Mouse (Mus musculus): ENCODE data around the gene Arhgef10l. TPM values are rescaled to one million over a fixed set of nuclear protein-coding genes. Genes with fewer than 3 reads are reported as not detected.
A peak's percentile ranks its signal among the peaks of the same experiment; 100 is the strongest.

The Arhgef10l gene
- polyA plus RNA-seq (2012; rRNA removed): 10.4 and 14.2 TPM in 2 replicates

DNA sequence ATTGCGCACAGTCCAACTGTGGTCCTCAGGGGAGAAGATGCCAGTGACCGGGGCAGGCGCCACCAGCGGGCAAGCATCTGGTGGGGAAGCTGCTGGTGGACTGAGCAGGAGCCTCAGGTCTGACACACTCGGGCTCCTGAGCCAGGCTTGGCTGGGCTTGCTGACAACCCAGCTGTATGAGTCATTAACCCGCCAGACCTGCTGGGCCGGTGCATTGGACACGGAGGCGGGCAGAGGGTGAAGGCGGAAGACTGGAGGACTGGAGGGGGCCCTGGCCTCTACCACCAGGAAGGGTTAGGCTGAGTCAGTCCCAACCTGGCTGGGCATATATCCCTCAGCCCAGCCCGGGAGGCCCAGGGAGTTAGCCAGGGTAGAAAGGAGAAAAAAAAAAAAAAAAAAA, at the start of gene Arhgef10l:
Gene Arhgef10l (minus strand): TSS at position 253 of the 400 bp plus-strand sequence.
- TF ChIP-seq POLR2A (IDR thresholded peaks at IDR 0.05; ENCODE audit: low read depth, low read length) (no peak), CTCF (IDR thresholded peaks at IDR 0.05; ENCODE audit: extremely low read depth, insufficient read length, insufficient replicate concordance, low read depth, low read length) (no peak)
- Histone ChIP-seq H3K4me3 (ENCODE audit: low read depth, low read length) (no peak within 1 kb of the TSS), H3K36me3 (ENCODE audit: control insufficient read depth, insufficient read depth, low read length) (no peaks in the 10 kb centered on the region), H3K27ac (ENCODE audit: insufficient read depth, low read depth, low read length) (no peak within 1 kb of the TSS), H3K4me1 (ENCODE audit: control insufficient read depth, insufficient read depth, insufficient read length, low read length) (peaks cover 2% of the 10 kb centered on the region; the same call in 1 of the 2 replicates), H3K27me3 (ENCODE audit: control insufficient read depth, insufficient read depth, low read length) (no peaks in the 10 kb centered on the region)
- WGBS: 27% methylated on average over 11 of the region's 11 CpGs

DNA sequence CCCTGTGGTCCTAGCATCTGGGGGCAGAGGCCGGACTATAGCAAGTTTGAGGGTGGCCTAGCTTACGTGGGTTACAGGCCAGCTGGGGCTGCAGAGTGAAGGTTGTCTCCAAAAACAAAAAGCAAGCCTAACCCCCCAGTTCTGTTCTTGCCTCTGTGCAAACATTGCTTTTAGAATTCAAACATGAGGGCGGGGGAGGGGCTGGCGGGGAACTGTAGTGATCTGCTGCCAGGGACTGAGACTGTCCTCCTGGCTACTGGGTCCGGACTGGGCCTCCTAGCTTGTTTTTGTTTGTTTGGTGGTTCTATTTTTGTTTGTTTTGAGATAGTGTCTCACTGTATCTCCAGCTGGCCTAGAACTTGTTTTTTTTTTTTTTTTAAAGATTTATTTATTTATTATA, 48.8 kb upstream of the Arhgef10l start:
- Histone ChIP-seq H3K4me3 (ENCODE audit: low read depth, low read length) (no peak overlapping the region), H3K36me3 (ENCODE audit: control insufficient read depth, insufficient read depth, low read length) (peaks cover 66% of the 10 kb centered on the region), H3K4me1 (ENCODE audit: control insufficient read depth, insufficient read depth, insufficient read length, low read length) (no peaks in the 10 kb centered on the region), H3K27me3 (ENCODE audit: control insufficient read depth, insufficient read depth, low read length) (no peaks in the 10 kb centered on the region), H3K27ac (ENCODE audit: insufficient read depth, low read depth, low read length) (no peak overlapping the region)
- TF ChIP-seq CTCF (IDR thresholded peaks at IDR 0.05; ENCODE audit: extremely low read depth, insufficient read length, insufficient replicate concordance, low read depth, low read length) (no peak), POLR2A (IDR thresholded peaks at IDR 0.05; ENCODE audit: low read depth, low read length) (no peak)
- 82% methylated on average over 5 of the region's 5 CpGs for WGBS

DNA sequence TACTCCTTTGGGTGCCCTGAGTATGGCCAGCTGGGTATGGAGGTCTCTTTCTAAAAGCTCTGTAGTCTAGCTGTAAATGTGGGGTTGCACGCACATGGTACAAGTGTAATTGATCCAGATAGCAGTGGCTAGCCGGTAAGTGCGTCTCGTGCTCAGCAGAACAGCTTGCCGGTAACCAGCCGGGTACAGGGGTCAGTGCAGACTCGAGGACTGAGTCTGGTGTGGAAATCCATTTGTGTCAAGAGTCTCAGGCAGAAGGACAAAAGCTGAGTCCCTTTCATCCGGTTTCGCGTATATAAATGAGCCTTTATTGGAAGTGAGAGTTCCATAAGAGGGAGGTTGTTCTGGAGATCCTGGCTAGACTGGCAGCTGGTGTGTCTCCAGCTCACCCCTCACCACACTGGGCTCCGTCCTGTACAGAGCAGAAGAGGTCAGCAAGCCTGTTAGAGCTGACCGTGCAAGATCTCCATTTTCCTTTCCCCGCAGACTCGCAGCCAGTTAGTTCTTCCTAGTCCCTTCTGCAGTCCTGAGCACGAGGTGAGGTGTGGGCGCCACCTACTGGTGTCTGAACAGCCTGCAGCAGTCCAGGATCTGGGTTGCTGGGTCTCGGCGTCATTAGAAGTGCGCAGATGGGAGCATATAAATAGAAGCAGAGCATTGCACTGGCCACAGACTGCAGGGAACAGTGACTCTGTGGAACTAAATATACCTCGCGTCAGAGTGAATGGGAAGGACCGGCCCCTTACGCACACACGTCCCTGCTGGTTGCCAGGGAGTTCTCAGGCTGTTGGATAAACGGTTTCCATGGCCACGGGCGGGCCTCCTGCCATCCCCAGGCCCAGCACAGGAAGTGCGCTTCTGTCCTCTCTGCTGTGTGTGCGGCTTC, 47.9 kb upstream of the Arhgef10l start:
- no peaks in the 10 kb centered on the region for H3K27me3 ChIP-seq (ENCODE audit: control insufficient read depth, insufficient read depth, low read length)
- TF ChIP-seq POLR2A (IDR thresholded peaks at IDR 0.05; ENCODE audit: low read depth, low read length) (no peak), CTCF (IDR thresholded peaks at IDR 0.05; ENCODE audit: extremely low read depth, insufficient read length, insufficient replicate concordance, low read depth, low read length) (peak; percentile 88)
- H3K4me1 ChIP-seq (ENCODE audit: control insufficient read depth, insufficient read depth, insufficient read length, low read length): peaks cover under 1% of the 10 kb centered on the region
- H3K4me3 ChIP-seq (ENCODE audit: low read depth, low read length): no peak overlapping the region
- H3K36me3 ChIP-seq (ENCODE audit: control insufficient read depth, insufficient read depth, low read length): peaks cover 65% of the 10 kb centered on the region
- WGBS: 61% methylated on average over 29 of the region's 29 CpGs
- no peak overlapping the region for H3K27ac ChIP-seq (ENCODE audit: insufficient read depth, low read depth, low read length)

DNA sequence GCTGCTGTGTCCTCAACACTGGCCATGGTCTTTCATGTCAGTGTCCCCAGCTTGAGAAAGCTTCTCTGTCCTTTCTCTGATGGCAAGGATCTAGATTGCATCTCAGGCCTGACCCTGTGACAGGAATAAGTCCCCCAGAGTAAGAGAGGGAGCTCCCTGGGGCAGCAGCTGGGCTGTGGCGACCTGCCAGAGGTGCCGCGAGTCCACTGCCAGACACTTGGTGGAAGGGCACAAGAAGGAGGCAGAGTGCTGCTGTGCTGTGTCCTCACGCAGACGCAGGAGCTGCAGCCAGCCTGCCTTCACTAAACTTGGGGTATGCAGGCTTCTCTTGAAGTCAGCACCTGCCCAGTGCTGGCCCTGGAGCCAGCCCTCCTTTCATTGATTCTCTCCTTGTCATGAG, 45.5 kb upstream of the Arhgef10l start:
- Histone ChIP-seq H3K27me3 (ENCODE audit: control insufficient read depth, insufficient read depth, low read length) (no peaks in the 10 kb centered on the region), H3K4me1 (ENCODE audit: control insufficient read depth, insufficient read depth, insufficient read length, low read length) (peaks cover 9% of the 10 kb centered on the region), H3K27ac (ENCODE audit: insufficient read depth, low read depth, low read length) (no peak overlapping the region), H3K36me3 (ENCODE audit: control insufficient read depth, insufficient read depth, low read length) (peaks cover 46% of the 10 kb centered on the region), H3K4me3 (ENCODE audit: low read depth, low read length) (no peak overlapping the region)
- 75% methylated on average over 5 of the region's 5 CpGs for WGBS
- TF ChIP-seq POLR2A (IDR thresholded peaks at IDR 0.05; ENCODE audit: low read depth, low read length) (no peak), CTCF (IDR thresholded peaks at IDR 0.05; ENCODE audit: extremely low read depth, insufficient read length, insufficient replicate concordance, low read depth, low read length) (no peak)

DNA sequence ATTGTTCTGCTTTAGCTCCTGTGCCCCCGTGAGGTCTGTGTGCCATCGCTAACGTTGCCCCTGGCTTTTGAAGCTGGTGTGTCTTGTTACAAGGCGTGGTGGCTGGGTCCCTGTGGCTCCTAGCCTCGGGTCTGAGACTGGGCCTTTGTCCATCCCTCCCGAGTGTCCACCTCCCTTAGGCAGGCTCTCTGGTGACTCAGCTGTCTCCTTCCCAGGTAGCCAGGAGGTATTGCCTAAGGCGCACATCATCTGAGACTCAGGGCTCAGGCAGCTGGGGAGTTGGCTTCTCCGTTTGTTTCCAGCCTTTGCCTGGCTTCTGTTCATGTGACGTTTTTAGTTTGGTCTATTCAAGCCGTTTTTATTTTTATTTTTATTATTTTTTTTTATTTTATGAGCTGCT, 45.0 kb upstream of the Arhgef10l start:
- peaks cover 9% of the 10 kb centered on the region for H3K4me1 ChIP-seq (ENCODE audit: control insufficient read depth, insufficient read depth, insufficient read length, low read length)

DNA sequence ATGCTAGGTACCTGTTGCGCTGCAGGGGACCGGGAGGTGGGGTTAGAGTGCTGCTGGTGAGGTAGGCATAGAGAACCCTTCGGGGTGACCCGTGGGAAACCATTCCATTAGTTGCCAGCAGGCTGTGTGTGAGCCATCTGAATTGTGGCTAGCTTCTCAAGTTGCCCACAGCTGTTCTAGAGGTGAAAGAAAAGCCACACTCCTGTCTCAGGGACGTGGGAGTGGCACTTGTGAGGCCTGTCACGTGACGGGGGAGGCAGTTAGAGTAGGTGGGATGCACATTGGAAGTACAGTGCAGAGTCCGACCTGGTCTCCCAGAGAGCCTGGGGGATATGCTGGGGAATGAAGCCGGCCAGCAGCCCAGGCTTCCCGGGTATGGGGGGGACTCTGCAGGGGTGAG, 43.8 kb upstream of the Arhgef10l start:
- 89% methylated on average over 10 of the region's 10 CpGs for whole genome bisulfite sequencing
- TF ChIP-seq POLR2A (IDR thresholded peaks at IDR 0.05; ENCODE audit: low read depth, low read length): no peak
- TF ChIP-seq CTCF (IDR thresholded peaks at IDR 0.05; ENCODE audit: extremely low read depth, insufficient read length, insufficient replicate concordance, low read depth, low read length): no peak
- Histone ChIP-seq H3K27me3 (ENCODE audit: control insufficient read depth, insufficient read depth, low read length) (no peaks in the 10 kb centered on the region), H3K4me1 (ENCODE audit: control insufficient read depth, insufficient read depth, insufficient read length, low read length) (peaks cover 9% of the 10 kb centered on the region), H3K4me3 (ENCODE audit: low read depth, low read length) (no peak overlapping the region), H3K27ac (ENCODE audit: insufficient read depth, low read depth, low read length) (no peak overlapping the region), H3K36me3 (ENCODE audit: control insufficient read depth, insufficient read depth, low read length) (peaks cover 35% of the 10 kb centered on the region)

More for the DNA sequence above, 45.0 kb upstream of the Arhgef10l start:
- H3K27me3 ChIP-seq (ENCODE audit: control insufficient read depth, insufficient read depth, low read length): no peaks in the 10 kb centered on the region
- H3K27ac ChIP-seq (ENCODE audit: insufficient read depth, low read depth, low read length): no peak overlapping the region
- no peak overlapping the region for H3K4me3 ChIP-seq (ENCODE audit: low read depth, low read length)
- WGBS: 85% methylated on average over 10 of the region's 10 CpGs
- peaks cover 43% of the 10 kb centered on the region for H3K36me3 ChIP-seq (ENCODE audit: control insufficient read depth, insufficient read depth, low read length)
- no peak for TF ChIP-seq CTCF (IDR thresholded peaks at IDR 0.05; ENCODE audit: extremely low read depth, insufficient read length, insufficient replicate concordance, low read depth, low read length)
- TF ChIP-seq POLR2A (IDR thresholded peaks at IDR 0.05; ENCODE audit: low read depth, low read length): no peak

DNA sequence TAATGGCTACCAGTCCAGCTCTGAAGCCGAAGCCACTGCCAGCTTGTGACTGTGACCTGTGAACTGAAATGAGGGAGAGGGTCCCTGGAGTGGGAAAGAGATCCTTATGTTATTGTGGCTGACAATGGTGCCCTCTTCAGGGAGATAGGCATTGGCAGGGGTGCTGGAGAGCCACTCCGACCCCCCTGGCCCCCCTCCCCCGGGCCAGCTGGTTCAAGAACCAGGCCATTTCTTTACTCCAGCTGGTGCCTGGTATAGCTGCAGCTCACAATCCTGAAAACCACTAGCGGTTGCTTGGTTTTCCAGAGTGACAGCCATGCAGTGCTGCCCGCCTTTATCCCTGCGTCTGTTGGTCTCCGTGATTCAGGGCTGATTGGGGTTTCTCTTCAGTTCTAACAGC, 43.3 kb upstream of the Arhgef10l start:
- H3K36me3 ChIP-seq (ENCODE audit: control insufficient read depth, insufficient read depth, low read length): peaks cover 31% of the 10 kb centered on the region
- peaks cover 9% of the 10 kb centered on the region for H3K4me1 ChIP-seq (ENCODE audit: control insufficient read depth, insufficient read depth, insufficient read length, low read length)
- H3K27ac ChIP-seq (ENCODE audit: insufficient read depth, low read depth, low read length): no peak overlapping the region
- H3K4me3 ChIP-seq (ENCODE audit: low read depth, low read length): no peak overlapping the region
- WGBS: 88% methylated on average over 7 of the region's 7 CpGs
- no peak for TF ChIP-seq CTCF (IDR thresholded peaks at IDR 0.05; ENCODE audit: extremely low read depth, insufficient read length, insufficient replicate concordance, low read depth, low read length)
- H3K27me3 ChIP-seq (ENCODE audit: control insufficient read depth, insufficient read depth, low read length): no peaks in the 10 kb centered on the region
